Mouse (Mus musculus) liver, adult 2 months (tissue): ENCODE results near the gene Tmem131.

Experiments used
- CTCF ChIP-seq: fragments of 200-500 bp; IDR thresholded peaks from 2 replicates; pipeline ENCODE4 v1.5.1; 2011; ENCODE audit warnings: low read depth, low read length, control low read depth
- POLR2A ChIP-seq: fragments of 200-500 bp; IDR thresholded peaks from 2 replicates; pipeline ENCODE4 v1.6.1; 2011; ENCODE audit warnings: low read length, control low read depth; ENCODE audit not compliant: insufficient read depth; ENCODE audit errors: extremely low read depth

DNA sequence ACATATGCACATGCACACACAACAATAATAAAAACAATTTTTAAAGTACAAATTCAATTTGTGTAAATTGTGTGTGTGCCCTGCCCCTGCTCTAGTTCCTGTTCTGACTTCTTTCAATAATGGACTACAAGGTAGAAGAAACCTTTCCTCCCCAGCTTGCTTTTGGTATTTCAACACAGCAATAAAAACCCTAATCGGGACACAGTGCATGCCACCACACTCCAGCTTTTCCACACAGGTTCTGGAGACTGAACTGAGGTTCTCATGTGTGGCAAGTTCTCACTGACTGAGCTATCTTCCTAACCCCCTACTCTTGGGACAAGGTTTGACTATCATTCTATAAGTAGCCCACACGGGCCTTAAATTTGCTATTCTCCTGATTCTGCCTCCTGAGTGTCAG lies 43.8 kb downstream of the Tmem131 start:
- TF ChIP-seq CTCF (no peak), POLR2A (no peak)
